Mouse (Mus musculus): ENCODE results near the gene Nradd.

GRCm38 (mm10) chr9:110669785-110670184, 45.5 kb upstream of the Nradd start:
- TF ChIP-seq CTCF (IDR thresholded peaks at IDR 0.05) (no peak), EP300 (IDR thresholded peaks at IDR 0.05; ENCODE audit: insufficient read depth, low read depth, low read length) (no peak), POLR2A (IDR thresholded peaks at IDR 0.05; ENCODE audit: insufficient read depth, low read depth, low read length) (no peak)

Measured in heart, adult 2 months (tissue).